Comparison of ENCODE assay signal across 18 mouse cellular contexts in the genomic region with DNA sequence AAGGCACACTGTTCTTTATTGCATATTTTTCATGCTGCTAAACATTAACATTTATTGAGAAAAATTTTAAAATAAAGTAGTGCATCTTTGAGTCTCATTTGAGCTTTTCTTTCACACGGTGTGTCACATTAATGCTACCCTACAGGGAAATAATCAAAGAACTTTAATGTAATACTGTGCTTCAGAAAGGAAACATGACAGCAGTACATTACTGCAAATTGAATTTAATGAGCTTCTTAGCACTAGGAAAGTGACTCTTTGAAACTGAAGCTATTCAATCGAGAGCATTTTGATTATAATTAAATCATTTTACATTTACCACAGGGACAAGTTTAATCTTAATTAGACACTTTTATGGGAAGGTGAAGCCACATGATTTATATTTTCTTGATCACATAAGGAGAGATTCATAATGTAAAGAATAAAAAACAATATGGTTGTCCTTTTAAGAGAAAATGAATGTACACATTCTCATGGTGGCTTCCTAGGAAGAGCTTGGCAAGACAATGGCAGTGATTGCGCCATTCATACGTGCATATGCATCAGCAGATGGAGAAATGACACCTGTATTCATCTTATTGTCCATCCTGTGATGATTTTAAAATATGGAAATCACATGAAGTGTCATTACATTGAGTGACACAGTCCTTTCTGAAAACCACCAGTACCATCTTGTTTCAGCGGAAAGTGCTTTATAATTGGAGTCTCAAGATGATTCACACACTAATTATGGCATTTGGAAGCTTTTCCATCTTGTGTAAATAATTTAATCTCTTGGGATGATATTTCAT.
DNase-seq lines count a peak whose midpoint lies in the region; ATAC-seq lines count a peak whose summit lies in the region.
"Had no signal": no experiment of that assay in that cellular context is flagged by ENCODE, and none has a peak within 500 bp of the region (broad histone marks: within the 10 kb centered on the region; RNA-seq: fewer than 3 reads in every experiment).

No protein-coding gene starts in this region.

- no peaks in the 10 kb centered on the region for H3K36me3 ChIP-seq in midbrain, embryonic 14.5 days (ENCODE audit: control insufficient read depth, insufficient read depth, low read length)
- H3K36me3 ChIP-seq in midbrain, embryonic 15.5 days (replicated peaks), result no peaks in the 10 kb centered on the region
- H3K36me3 ChIP-seq in forebrain, embryonic 14.5 days (ENCODE audit: control insufficient read depth, insufficient read depth, low read length), result no peaks in the 10 kb centered on the region
- H3K36me3 ChIP-seq: embryonic facial prominence, embryonic 13.5 days; heart, embryonic 10.5 days; intestine, embryonic 15.5 days had no signal

- no peaks in the 10 kb centered on the region for H3K4me1 ChIP-seq in midbrain, embryonic 14.5 days (ENCODE audit: control insufficient read depth, insufficient read depth, low read length)
- H3K4me1 ChIP-seq in midbrain, embryonic 15.5 days, result no peaks in the 10 kb centered on the region
- H3K4me1 ChIP-seq in forebrain, embryonic 14.5 days (ENCODE audit: control insufficient read depth, insufficient read depth, low read length), result no peaks in the 10 kb centered on the region
- H3K4me1 ChIP-seq: embryonic facial prominence, embryonic 13.5 days; heart, embryonic 10.5 days; intestine, embryonic 15.5 days had no signal

- no peaks in the 10 kb centered on the region for H3K27me3 ChIP-seq in midbrain, embryonic 14.5 days (ENCODE audit: control insufficient read depth, insufficient read depth, low read length)
- H3K27me3 ChIP-seq in midbrain, embryonic 15.5 days (replicated peaks), result no peaks in the 10 kb centered on the region
- no peaks in the 10 kb centered on the region for H3K27me3 ChIP-seq in forebrain, embryonic 14.5 days (replicated peaks; ENCODE audit: control insufficient read depth, insufficient read depth, low read length)
- H3K27me3 ChIP-seq: embryonic facial prominence, embryonic 13.5 days; intestine, embryonic 15.5 days had no signal

- no peak overlapping the region for H3K27ac ChIP-seq in midbrain, embryonic 14.5 days (replicated peaks; ENCODE audit: low read depth, low read length)
- no peak overlapping the region for H3K27ac ChIP-seq in midbrain, embryonic 15.5 days
- no peak overlapping the region for H3K27ac ChIP-seq in forebrain, embryonic 14.5 days (ENCODE audit: low read depth, low read length)
- H3K27ac ChIP-seq: embryonic facial prominence, embryonic 13.5 days; heart, embryonic 10.5 days; hindbrain, embryonic 14.5 days; intestine, embryonic 15.5 days had no signal

- H3K4me2 ChIP-seq in midbrain, embryonic 14.5 days (ENCODE audit: low read length), result no peak overlapping the region
- H3K4me2 ChIP-seq in midbrain, embryonic 15.5 days, result no peak overlapping the region
- H3K4me2 ChIP-seq in forebrain, embryonic 14.5 days (ENCODE audit: low read length), result no peak overlapping the region
- H3K4me2 ChIP-seq: embryonic facial prominence, embryonic 13.5 days; hindbrain, embryonic 14.5 days; intestine, embryonic 15.5 days had no signal

- DNase-seq in midbrain, embryonic 14.5 days, result peak; percentile 20
- peak; percentile 47 for DNase-seq in forebrain, embryonic 14.5 days (ENCODE audit: low spot score)
- peak; percentile 64 for DNase-seq in retina, embryonic 14.5 days (ENCODE audit: low spot score)
- DNase-seq in heart, postnatal 36 days, result no peak
- no peak for DNase-seq in adrenal gland, postnatal 36 days
- DNase-seq: adrenal gland, adult 8-10 months; cerebellum, adult 18-20 months; cerebellum, adult 9-11 months; cerebellum, postnatal 36 days; gastrocnemius, postnatal 36 days; heart, adult 18-20 months; heart, postnatal 10 days; kidney, adult 18-20 months had no signal

- H3K9me3 ChIP-seq in midbrain, embryonic 14.5 days (ENCODE audit: control insufficient read depth, low read length), result no peaks in the 10 kb centered on the region
- no peaks in the 10 kb centered on the region for H3K9me3 ChIP-seq in midbrain, embryonic 15.5 days
- no peaks in the 10 kb centered on the region for H3K9me3 ChIP-seq in forebrain, embryonic 14.5 days (replicated peaks; ENCODE audit: control insufficient read depth, low read length)
- H3K9me3 ChIP-seq: embryonic facial prominence, embryonic 13.5 days; heart, embryonic 10.5 days; intestine, embryonic 15.5 days had no signal

- 66% methylated on average over 5 of the region's 5 CpGs for WGBS in midbrain, embryonic 14.5 days
- WGBS in midbrain, embryonic 15.5 days, result 57% methylated on average over 5 of the region's 5 CpGs
- WGBS in forebrain, embryonic 14.5 days, result 67% methylated on average over 5 of the region's 5 CpGs

- intact Hi-C loops in heart, postnatal 36 days (cut with DNase I), result no loop called here

- H3K4me3 ChIP-seq in midbrain, embryonic 14.5 days (replicated peaks; ENCODE audit: low read depth, low read length), result no peak overlapping the region
- H3K4me3 ChIP-seq in midbrain, embryonic 15.5 days, result no peak overlapping the region
- no peak overlapping the region for H3K4me3 ChIP-seq in forebrain, embryonic 14.5 days (ENCODE audit: low read depth, low read length)
- H3K4me3 ChIP-seq: embryonic facial prominence, embryonic 13.5 days; heart, embryonic 10.5 days; intestine, embryonic 15.5 days had no signal

- no peak for ATAC-seq in midbrain, embryonic 14.5 days (ENCODE audit: low FRiP score, low TSS enrichment)
- no peak for ATAC-seq in midbrain, embryonic 15.5 days (replicated peaks)
- ATAC-seq in forebrain, embryonic 14.5 days, result peak; percentile 66; the same call in 1 of the 2 replicates
- ATAC-seq: intestine, embryonic 15.5 days had no signal

- H3K9ac ChIP-seq in midbrain, embryonic 14.5 days (replicated peaks; ENCODE audit: low read length), result no peak overlapping the region
- no peak overlapping the region for H3K9ac ChIP-seq in midbrain, embryonic 15.5 days
- H3K9ac ChIP-seq in forebrain, embryonic 14.5 days (ENCODE audit: low read length), result no peak overlapping the region
- H3K9ac ChIP-seq: embryonic facial prominence, embryonic 13.5 days; hindbrain, embryonic 14.5 days; intestine, embryonic 15.5 days had no signal

Comparison
In these comparisons a context has a peak if more than half of its experiments do, and no peak if none do; other contexts are left out.
1. DNase-seq: peak in midbrain, embryonic 14.5 days (single experiment), forebrain, embryonic 14.5 days (single experiment) and retina, embryonic 14.5 days (single experiment); none in heart, postnatal 36 days (0 of 2) and adrenal gland, postnatal 36 days (0 of 2).